Mouse (Mus musculus): ENCODE results near the gene Trim61. TPM values are rescaled to one million over a fixed set of nuclear protein-coding genes. Genes with fewer than 3 reads are reported as not detected.

Gene Trim61
- total RNA-seq (2014; fragmentation: Nextera tagmentation) (not detected in 2 replicates), total RNA-seq (2017) (not detected in 2 replicates)

- ATAC-seq (replicated peaks; ENCODE audit: low FRiP score, low TSS enrichment, poor library complexity, severe bottlenecking): no peak
These were observed at the start of gene Trim61, which contains the start of gene Trim60 for GRCm38 (mm10) chr8:65018423-65018822. Gene Trim61 (minus strand): TSS chr8:65018523. Gene Trim60 (minus strand): TSS chr8:65018584.

GRCm38 (mm10) chr8:65067694-65068472, 49.6 kb upstream of the Trim61 start:
- ATAC-seq (replicated peaks; ENCODE audit: low FRiP score, low TSS enrichment, poor library complexity, severe bottlenecking): no peak

- ATAC-seq (replicated peaks; ENCODE audit: low FRiP score, low TSS enrichment, poor library complexity, severe bottlenecking): no peak
These were observed 48.7 kb upstream of the Trim61 start for GRCm38 (mm10) chr8:65067031-65067430.

- ATAC-seq (replicated peaks; ENCODE audit: low FRiP score, low TSS enrichment, poor library complexity, severe bottlenecking): no peak
These were observed 47.3 kb upstream of the Trim61 start for GRCm38 (mm10) chr8:65065622-65066021.

- ATAC-seq (replicated peaks; ENCODE audit: low FRiP score, low TSS enrichment, poor library complexity, severe bottlenecking): no peak
These were observed 45.7 kb upstream of the Trim61 start for GRCm38 (mm10) chr8:65064071-65064470.

- ATAC-seq (replicated peaks; ENCODE audit: low FRiP score, low TSS enrichment, poor library complexity, severe bottlenecking): no peak
These were observed 43.9 kb upstream of the Trim61 start for GRCm38 (mm10) chr8:65062195-65062594.

- ATAC-seq (replicated peaks; ENCODE audit: low FRiP score, low TSS enrichment, poor library complexity, severe bottlenecking): no peak
These were observed 38.4 kb upstream of the Trim61 start for GRCm38 (mm10) chr8:65056722-65057121.

GRCm38 (mm10) chr8:65053968-65054367, 35.6 kb upstream of the Trim61 start:
- no peak for ATAC-seq (replicated peaks; ENCODE audit: low FRiP score, low TSS enrichment, poor library complexity, severe bottlenecking)

GRCm38 (mm10) chr8:65053554-65053953, 35.2 kb upstream of the Trim61 start:
- no peak for ATAC-seq (replicated peaks; ENCODE audit: low FRiP score, low TSS enrichment, poor library complexity, severe bottlenecking)

GRCm38 (mm10) chr8:65047801-65048200, 29.5 kb upstream of the Trim61 start:
- no peak for ATAC-seq (replicated peaks; ENCODE audit: low FRiP score, low TSS enrichment, poor library complexity, severe bottlenecking)

- no peak for ATAC-seq (replicated peaks; ENCODE audit: low FRiP score, low TSS enrichment, poor library complexity, severe bottlenecking)
These were observed 28.9 kb upstream of the Trim61 start for GRCm38 (mm10) chr8:65047193-65047592.

- no peak for ATAC-seq (replicated peaks; ENCODE audit: low FRiP score, low TSS enrichment, poor library complexity, severe bottlenecking)
These were observed 28.2 kb upstream of the Trim61 start for GRCm38 (mm10) chr8:65046565-65046964.

GRCm38 (mm10) chr8:65037117-65037533, 18.8 kb upstream of the Trim61 start, which contains the start of gene Apela:
Gene Apela (minus strand): TSS chr8:65037336.
- ATAC-seq (replicated peaks; ENCODE audit: low FRiP score, low TSS enrichment, poor library complexity, severe bottlenecking): no peak

- no peak for ATAC-seq (replicated peaks; ENCODE audit: low FRiP score, low TSS enrichment, poor library complexity, severe bottlenecking)
These were observed 15.8 kb upstream of the Trim61 start for GRCm38 (mm10) chr8:65034136-65034535.

- ATAC-seq (replicated peaks; ENCODE audit: low FRiP score, low TSS enrichment, poor library complexity, severe bottlenecking): no peak
These were observed 14.7 kb upstream of the Trim61 start for GRCm38 (mm10) chr8:65033056-65033455.

GRCm38 (mm10) chr8:65032107-65032506, 13.8 kb upstream of the Trim61 start:
- no peak for ATAC-seq (replicated peaks; ENCODE audit: low FRiP score, low TSS enrichment, poor library complexity, severe bottlenecking)

GRCm38 (mm10) chr8:65030735-65031485, 12.6 kb upstream of the Trim61 start:
- ATAC-seq (replicated peaks; ENCODE audit: low FRiP score, low TSS enrichment, poor library complexity, severe bottlenecking): no peak

- ATAC-seq (replicated peaks; ENCODE audit: low FRiP score, low TSS enrichment, poor library complexity, severe bottlenecking): no peak
These were observed 11.5 kb upstream of the Trim61 start for GRCm38 (mm10) chr8:65029776-65030175.

GRCm38 (mm10) chr8:65028959-65029686, 10.8 kb upstream of the Trim61 start:
- ATAC-seq (replicated peaks; ENCODE audit: low FRiP score, low TSS enrichment, poor library complexity, severe bottlenecking): no peak

- ATAC-seq (replicated peaks; ENCODE audit: low FRiP score, low TSS enrichment, poor library complexity, severe bottlenecking): no peak
These were observed 4.2 kb upstream of the Trim61 start for GRCm38 (mm10) chr8:65022485-65022884.
